In genomic region chr6:120736566-120736965, GRCm38 (mm10) we compare ENCODE assay signal across 8 mouse cellular contexts. TPM values are rescaled to one million over a fixed set of nuclear protein-coding genes. Genes with fewer than 3 reads are reported as not detected.
A peak's percentile ranks its signal among the peaks of the same experiment; 100 is the strongest.
DNase-seq lines count a peak whose midpoint lies in the region; ATAC-seq lines count a peak whose summit lies in the region.

No protein-coding gene starts in this region.

- no peak overlapping the region for H3K4me3 ChIP-seq in forebrain, embryonic 12.5 days (replicated peaks)
- no peak overlapping the region for H3K4me3 ChIP-seq in forebrain, embryonic 11.5 days (ENCODE audit: low read depth, low read length)
- H3K4me3 ChIP-seq in intestine, embryonic 15.5 days (replicated peaks) = no peak overlapping the region

- WGBS in forebrain, embryonic 12.5 days = 85% methylated on average over 3 of the region's 3 CpGs
- 87% methylated on average over 3 of the region's 3 CpGs for WGBS in forebrain, embryonic 11.5 days
- WGBS in intestine, embryonic 15.5 days = 57% methylated on average over 3 of the region's 3 CpGs

- no peak overlapping the region for H3K9ac ChIP-seq in forebrain, embryonic 12.5 days
- H3K9ac ChIP-seq in forebrain, embryonic 11.5 days (ENCODE audit: low read length) = no peak overlapping the region
- H3K9ac ChIP-seq in intestine, embryonic 15.5 days = no peak overlapping the region

- no peak overlapping the region for H3K4me2 ChIP-seq in forebrain, embryonic 12.5 days
- H3K4me2 ChIP-seq in forebrain, embryonic 11.5 days (ENCODE audit: low read depth, low read length, severe bottlenecking) = no peak overlapping the region
- no peak overlapping the region for H3K4me2 ChIP-seq in intestine, embryonic 15.5 days (replicated peaks)

- peaks cover 17% of the 10 kb centered on the region for H3K36me3 ChIP-seq in forebrain, embryonic 12.5 days (replicated peaks)
- peaks cover 3% of the 10 kb centered on the region for H3K36me3 ChIP-seq in forebrain, embryonic 11.5 days (ENCODE audit: control insufficient read depth, insufficient read depth, low read length)
- H3K36me3 ChIP-seq in intestine, embryonic 15.5 days = no peaks in the 10 kb centered on the region

- no peaks in the 10 kb centered on the region for H3K9me3 ChIP-seq in forebrain, embryonic 12.5 days
- no peaks in the 10 kb centered on the region for H3K9me3 ChIP-seq in forebrain, embryonic 11.5 days (ENCODE audit: control insufficient read depth, low read length)
- no peaks in the 10 kb centered on the region for H3K9me3 ChIP-seq in intestine, embryonic 15.5 days

- no peak for DNase-seq in forebrain, embryonic 11.5 days (ENCODE audit: low spot score)
- DNase-seq in thymus, postnatal 0 days (ENCODE audit: low spot score) = peak; percentile 78
- no peak for DNase-seq in thymus, adult 18-20 months
- peak; percentile 60 for DNase-seq in embryo, embryonic 11 days
- peak; percentile 55 for DNase-seq in lung, postnatal 10 days
- peak; percentile 40 for DNase-seq in thymus, postnatal 25 days

- ATAC-seq in forebrain, embryonic 12.5 days (ENCODE audit: low FRiP score) = 0 out of 2 replicates have a peak, but pooled peaks have one; percentile 57
- ATAC-seq in forebrain, embryonic 11.5 days (replicated peaks; ENCODE audit: low FRiP score) = no peak
- ATAC-seq in intestine, embryonic 15.5 days = peak; percentile 77; the same call in 1 of the 2 replicates

- H3K27ac ChIP-seq in forebrain, embryonic 12.5 days = no peak overlapping the region
- no peak overlapping the region for H3K27ac ChIP-seq in forebrain, embryonic 11.5 days (ENCODE audit: low read depth, low read length)
- no peak overlapping the region for H3K27ac ChIP-seq in intestine, embryonic 15.5 days

- no peaks in the 10 kb centered on the region for H3K27me3 ChIP-seq in forebrain, embryonic 12.5 days
- H3K27me3 ChIP-seq in forebrain, embryonic 11.5 days (ENCODE audit: control insufficient read depth, insufficient read depth, low read length) = no peaks in the 10 kb centered on the region
- H3K27me3 ChIP-seq in intestine, embryonic 15.5 days (replicated peaks) = no peaks in the 10 kb centered on the region

- H3K4me1 ChIP-seq in forebrain, embryonic 12.5 days = no peaks in the 10 kb centered on the region
- no peaks in the 10 kb centered on the region for H3K4me1 ChIP-seq in forebrain, embryonic 11.5 days (replicated peaks; ENCODE audit: control insufficient read depth, insufficient read depth, low read length)
- no peaks in the 10 kb centered on the region for H3K4me1 ChIP-seq in intestine, embryonic 15.5 days (replicated peaks)

RNA-seq across cellular contexts. Expression of gene Slc25a18, which starts 36.8 kb away (rescaled TPM):
- 0.60 and 0.77 TPM in 2 replicates for polyA plus RNA-seq in forebrain, embryonic 12.5 days (2016; fragmentation: Nextera tagmentation; extraction: Ambion mirVana)
- polyA plus RNA-seq in forebrain, embryonic 11.5 days (2014; fragmentation: Nextera tagmentation; extraction: Ambion mirVana) = 0.45 and 0.47 TPM in 2 replicates
- 0.06 TPM in 1 of 2 replicates, not detected in the other for polyA plus RNA-seq in thymus, postnatal 0 days (2015; fragmentation: Nextera tagmentation; extraction: Ambion mirVana)
- polyA plus RNA-seq in intestine, embryonic 15.5 days (2015; fragmentation: Nextera tagmentation; extraction: Ambion mirVana) = 0.09 and 0.10 TPM in 2 replicates

Comparison
In these comparisons a context has a peak if more than half of its experiments do, and no peak if none do; other contexts are left out.
1. DNase-seq: peak in thymus, postnatal 0 days (single experiment), embryo, embryonic 11 days (single experiment), lung, postnatal 10 days (single experiment) and thymus, postnatal 25 days (single experiment); none in forebrain, embryonic 11.5 days (single experiment) and thymus, adult 18-20 months (0 of 2).